Mouse (Mus musculus): Measurements from ENCODE around the gene Usp5.
"Not testable (repeated sequence)": the region's sequence is repeated elsewhere in the genome, so short reads cannot be mapped to it uniquely, and the experiment has no call there.

Gene Usp5

GRCm38 (mm10) chr6:124811701-124812560 lies 17.4 kb downstream of the Usp5 start:
- no peak for DNase-seq (ENCODE audit: low spot score in 2 of 2)

DNA sequence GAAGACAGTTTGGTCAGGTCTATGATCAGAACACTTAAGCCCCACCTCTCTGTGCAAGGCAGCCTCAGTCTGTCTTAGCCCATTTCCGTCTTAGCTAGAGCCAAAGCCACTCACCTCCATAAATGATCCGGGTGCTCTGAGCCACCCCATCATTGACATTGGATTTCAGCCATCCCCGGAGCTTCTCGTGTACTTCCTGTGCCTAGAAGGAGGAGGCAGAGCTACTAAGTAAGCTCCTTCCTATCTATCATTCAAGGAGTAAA lies 17.9 kb downstream of the Usp5 start:
- DNase-seq (ENCODE audit: low spot score in 2 of 2) = no peak

- not testable (repeated sequence) for DNase-seq (ENCODE audit: low spot score in 2 of 2)
Observed at GRCm38 (mm10) chr6:124810566-124811402, 18.5 kb downstream of the Usp5 start.

DNA sequence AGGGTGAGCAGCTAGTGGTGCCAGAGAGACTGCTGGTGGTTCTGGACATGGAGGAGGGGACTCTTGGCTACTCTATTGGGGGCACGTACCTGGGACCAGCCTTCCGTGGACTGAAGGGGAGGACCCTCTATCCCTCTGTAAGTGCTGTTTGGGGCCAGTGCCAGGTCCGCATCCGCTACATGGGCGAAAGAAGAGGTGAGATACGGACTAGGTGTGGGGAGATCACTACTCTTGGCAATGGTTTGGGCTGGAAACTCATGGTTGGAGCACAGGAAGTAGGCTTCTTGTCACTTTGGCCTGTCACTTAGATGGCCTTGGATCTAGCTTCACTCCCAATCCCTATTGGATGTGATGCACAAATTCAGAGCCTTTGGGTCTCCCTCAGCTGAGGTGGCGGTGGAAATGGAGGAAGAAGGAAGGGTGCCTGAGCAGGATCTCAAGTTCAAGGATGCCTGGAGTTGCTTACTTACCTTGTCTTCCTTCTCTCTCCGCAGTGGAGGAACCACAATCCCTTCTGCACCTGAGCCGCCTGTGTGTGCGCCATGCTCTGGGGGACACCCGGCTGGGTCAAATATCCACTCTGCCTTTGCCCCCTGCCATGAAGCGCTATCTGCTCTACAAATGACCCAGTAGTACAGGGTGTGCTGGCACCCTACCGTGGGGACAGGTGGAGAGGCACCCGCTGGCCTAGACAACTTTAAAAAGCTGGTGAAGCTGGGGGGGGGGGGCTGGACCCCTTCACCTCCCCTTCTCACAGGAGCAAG lies 19.3 kb downstream of the Usp5 start:
- no peak for DNase-seq (ENCODE audit: low spot score in 2 of 2)

DNA sequence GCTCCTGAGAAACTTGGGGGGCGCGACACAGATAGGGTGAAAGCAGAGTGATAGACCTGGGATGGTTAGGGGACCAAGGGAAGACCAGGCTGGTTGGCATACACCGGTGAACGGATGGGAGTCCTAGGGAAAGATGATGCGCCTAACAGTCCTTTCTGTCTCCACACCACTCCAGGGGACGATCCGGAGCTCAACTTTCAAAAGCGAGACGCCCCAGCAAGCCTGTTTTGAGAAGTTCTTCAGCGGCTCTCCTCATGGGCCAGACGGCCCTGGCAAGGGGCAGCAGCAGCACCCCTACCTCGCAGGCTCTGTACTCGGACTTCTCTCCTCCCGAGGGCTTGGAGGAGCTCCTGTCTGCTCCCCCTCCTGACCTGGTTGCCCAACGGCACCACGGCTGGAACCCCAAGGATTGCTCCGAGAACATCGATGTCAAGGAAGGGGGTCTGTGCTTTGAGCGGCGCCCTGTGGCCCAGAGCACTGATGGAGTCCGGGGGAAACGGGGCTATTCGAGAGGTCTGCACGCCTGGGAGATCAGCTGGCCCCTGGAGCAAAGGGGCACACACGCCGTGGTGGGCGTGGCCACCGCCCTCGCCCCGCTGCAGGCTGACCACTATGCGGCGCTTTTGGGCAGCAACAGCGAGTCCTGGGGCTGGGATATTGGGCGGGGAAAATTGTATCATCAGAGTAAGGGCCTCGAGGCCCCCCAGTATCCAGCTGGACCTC lies 20.1 kb downstream of the Usp5 start:
- peak; percentile 64 to 68 for DNase-seq (ENCODE audit: low spot score in 2 of 2)

GRCm38 (mm10) chr6:124808358-124809012 lies 20.8 kb downstream of the Usp5 start, which contains the start of gene Spsb2:
Gene Spsb2 (plus strand): TSS chr6:124808661.
- no peak for DNase-seq (ENCODE audit: low spot score in 2 of 2)

DNA sequence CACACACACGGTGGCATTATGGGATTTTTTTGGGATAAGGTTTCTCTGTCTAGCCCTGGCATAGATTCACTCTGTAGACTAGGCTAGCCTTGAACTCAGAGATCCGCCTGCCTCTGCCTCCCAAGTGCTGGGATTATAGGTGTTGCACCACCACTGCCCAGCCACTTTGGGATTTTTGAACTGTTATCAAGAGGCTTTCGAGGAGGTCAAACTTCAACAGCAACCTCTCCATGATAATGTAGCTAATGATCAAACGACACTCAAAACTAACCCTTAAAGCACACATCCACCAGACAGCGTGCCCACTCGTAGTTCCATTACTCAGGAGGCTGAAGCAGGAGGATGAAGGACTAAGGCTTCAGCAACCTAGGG lies 21.3 kb downstream of the Usp5 start:
- DNase-seq (ENCODE audit: low spot score in 2 of 2) = no peak

GRCm38 (mm10) chr6:124807366-124807765 lies 21.9 kb downstream of the Usp5 start:
- no peak for DNase-seq (ENCODE audit: low spot score in 2 of 2)

DNA sequence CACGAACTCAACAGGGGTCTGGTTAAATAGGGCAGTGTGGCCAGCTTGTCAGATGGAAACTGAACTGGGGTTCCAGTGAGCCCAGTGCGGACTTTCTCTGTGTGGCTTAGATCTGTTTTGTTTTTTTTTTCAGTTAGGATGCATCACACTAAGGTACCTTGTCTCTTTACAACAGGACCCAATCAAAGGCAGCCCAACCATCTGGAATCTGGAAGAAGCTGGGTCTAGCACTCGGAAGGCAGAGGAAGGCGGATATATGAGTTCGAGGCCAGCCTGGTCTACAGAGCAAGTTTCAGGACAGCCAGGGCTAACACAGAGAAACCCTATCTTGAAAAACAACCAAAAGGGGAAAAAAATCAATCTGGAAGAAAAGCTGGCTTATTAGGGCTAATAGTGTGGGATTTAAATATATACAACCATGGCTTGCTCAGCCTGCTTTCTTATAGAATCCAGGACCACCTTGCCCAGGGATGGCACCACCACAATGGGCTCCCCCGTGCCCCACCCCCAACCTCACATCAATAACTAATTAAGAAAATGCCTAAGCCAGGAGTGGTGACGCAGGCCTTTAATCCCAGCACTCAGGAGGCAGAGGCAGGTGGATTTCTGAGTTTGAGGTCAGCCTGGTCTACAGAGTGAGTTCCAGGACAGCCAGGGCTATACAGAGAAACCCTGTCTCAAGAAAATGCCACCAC lies 22.7 kb downstream of the Usp5 start:
- DNase-seq (ENCODE audit: low spot score in 2 of 2) = no peak

- peak; percentile 95 for DNase-seq (ENCODE audit: low spot score in 2 of 2)
Observed at GRCm38 (mm10) chr6:124805341-124806321, 23.7 kb downstream of the Usp5 start.

- DNase-seq (ENCODE audit: low spot score in 2 of 2) = no peak
Observed at GRCm38 (mm10) chr6:124804341-124804740, 24.9 kb downstream of the Usp5 start.

DNA sequence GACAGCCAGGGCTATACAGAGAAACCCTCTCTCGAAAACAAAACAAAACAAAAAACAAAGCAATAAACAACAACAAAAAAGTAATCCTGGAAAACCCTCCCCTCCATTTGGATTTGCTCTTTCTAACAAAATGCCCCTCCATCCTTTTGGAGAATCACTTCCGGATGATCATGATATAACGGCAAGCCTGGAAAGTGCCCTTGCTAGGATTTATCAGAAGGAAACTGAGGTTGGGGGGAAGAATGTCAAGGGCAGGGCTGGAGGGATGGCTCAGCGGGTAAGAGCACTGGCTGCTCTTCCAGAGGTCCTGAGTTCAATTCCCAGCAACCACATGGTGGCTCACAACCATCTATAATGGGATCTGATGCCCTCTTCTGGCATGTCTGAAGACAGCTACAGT lies 25.6 kb downstream of the Usp5 start:
- not testable (repeated sequence) for DNase-seq (ENCODE audit: low spot score in 2 of 2)

DNA sequence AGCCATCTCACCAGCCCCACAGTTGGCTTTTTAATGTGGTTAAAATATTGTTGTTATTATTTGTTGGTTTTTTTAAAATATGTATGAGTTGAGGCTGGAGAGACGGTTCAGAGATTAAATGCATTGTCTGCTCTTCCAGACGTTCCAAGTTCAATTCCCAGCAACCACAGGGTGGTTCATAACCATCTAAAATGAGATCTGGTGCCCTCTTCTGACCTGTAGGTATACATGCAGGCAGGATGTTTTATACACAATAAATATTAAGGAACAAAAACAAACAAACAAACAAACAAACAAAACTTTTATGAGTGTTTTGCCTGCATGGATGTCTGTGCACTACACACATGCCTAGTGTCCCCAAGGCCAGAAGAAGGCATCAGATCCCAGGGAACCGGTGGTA lies 26.2 kb downstream of the Usp5 start:
- no peak for DNase-seq (ENCODE audit: low spot score in 2 of 2)

- DNase-seq (ENCODE audit: low spot score in 2 of 2) = not testable (repeated sequence)
Observed at GRCm38 (mm10) chr6:124802400-124802799, 26.9 kb downstream of the Usp5 start.

GRCm38 (mm10) chr6:124796200-124796599 lies 33.1 kb downstream of the Usp5 start:
- no peak for DNase-seq (ENCODE audit: low spot score in 2 of 2)

- no peak for DNase-seq (ENCODE audit: low spot score in 2 of 2)
Observed at GRCm38 (mm10) chr6:124795781-124796180, 33.5 kb downstream of the Usp5 start.

- no peak for DNase-seq (ENCODE audit: low spot score in 2 of 2)
Observed at GRCm38 (mm10) chr6:124791911-124792310, 37.4 kb downstream of the Usp5 start.

GRCm38 (mm10) chr6:124790121-124790520 lies 39.2 kb downstream of the Usp5 start:
- no peak for DNase-seq (ENCODE audit: low spot score in 2 of 2)

DNA sequence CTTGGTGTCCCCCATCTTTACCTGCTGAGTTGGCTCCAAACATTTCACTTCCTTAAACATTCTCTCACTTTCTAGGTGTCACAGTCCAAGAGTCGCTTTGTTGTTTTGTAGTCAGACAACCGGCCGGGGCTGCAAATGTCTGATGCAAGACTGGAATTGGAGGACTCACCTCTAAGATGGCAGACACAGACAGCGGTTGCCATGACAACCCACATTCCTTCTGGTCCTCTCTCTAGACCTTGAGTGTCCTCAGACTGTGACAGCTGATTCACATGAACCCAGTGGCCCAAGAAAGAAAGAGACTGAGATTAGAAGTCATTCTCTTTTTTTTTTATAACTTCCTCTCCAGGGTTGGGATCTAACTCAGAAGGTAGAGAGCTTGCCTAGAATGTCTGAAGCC lies 39.8 kb downstream of the Usp5 start:
- DNase-seq (ENCODE audit: low spot score in 2 of 2) = no peak
